Mouse (Mus musculus) testis, adult 2 months (tissue): Measurements from ENCODE around the gene Lamp2.

Experiments
- CTCF ChIP-seq: fragments of 200-500 bp; IDR thresholded peaks from 2 replicates; pipeline ENCODE4 v1.5.1; 2012; ENCODE audit warnings: low read depth, mild to moderate bottlenecking, inconsistent platforms, low read length, moderate library complexity; ENCODE audit not compliant: control insufficient read depth, insufficient read depth, insufficient replicate concordance
- POLR2A ChIP-seq: fragments of 200-500 bp; IDR thresholded peaks from 2 replicates; pipeline ENCODE4 v1.6.1; 2012; ENCODE audit warnings: low read depth, mild to moderate bottlenecking, inconsistent platforms, low read length, moderate library complexity; ENCODE audit not compliant: control insufficient read depth

DNA sequence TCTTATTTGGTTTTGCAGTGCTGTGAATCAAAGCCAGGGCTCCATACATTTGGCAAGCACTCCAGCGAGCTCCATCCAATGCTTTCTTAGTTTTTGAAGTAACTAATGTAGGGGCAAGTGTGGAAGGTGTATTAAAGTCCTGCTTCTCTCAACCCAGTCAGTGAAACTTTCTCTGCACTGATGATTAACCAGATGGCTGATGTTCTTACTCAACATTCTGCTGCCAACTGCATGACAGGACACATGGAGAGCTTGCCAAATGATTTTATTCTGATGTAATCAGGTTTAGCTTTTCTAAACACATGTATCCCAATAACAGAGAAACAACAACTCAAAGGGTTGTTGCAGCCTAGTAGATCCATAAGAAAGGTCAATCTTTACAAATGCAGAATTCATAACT is 13.8 kb downstream of the Lamp2 start:
- no peak for TF ChIP-seq CTCF
- TF ChIP-seq POLR2A, result no peak
